In genomic region chr5:134456503-134456962, GRCm38 (mm10) we compare ENCODE assay signal across 8 mouse cellular contexts. TPM values are rescaled to one million over a fixed set of nuclear protein-coding genes. Genes with fewer than 3 reads are reported as not detected.
DNase-seq lines count a peak whose midpoint lies in the region; ATAC-seq and TF ChIP-seq lines count a peak whose summit lies in the region.

Gtf2ird1 (minus strand) TSS chr5:134456716.

- no peak for TF ChIP-seq CTCF in E14TG2a.4 (conservative IDR thresholded peaks at IDR 0.05; ENCODE audit: low read length)
- TF ChIP-seq CTCF in liver, embryonic 14.5 days (IDR thresholded peaks at IDR 0.05; ENCODE audit: low read depth), result no peak

- TF ChIP-seq EP300 in liver, embryonic 14.5 days (IDR thresholded peaks at IDR 0.05; ENCODE audit: low read depth), result no peak

- peak within 1 kb of the TSS; percentile 84 for H3K4me3 ChIP-seq in E14TG2a.4 (replicated peaks; ENCODE audit: low read length)
- H3K4me3 ChIP-seq in forebrain, embryonic 15.5 days, result peak within 1 kb of the TSS; percentile 73
- peak within 1 kb of the TSS; percentile 65 to 81 for H3K4me3 ChIP-seq in liver, embryonic 14.5 days (ENCODE audit: insufficient read depth in 1 of 2, low read depth in 2 of 2, low read length in 2 of 2)
- H3K4me3 ChIP-seq in neural tube, embryonic 12.5 days, result peak within 1 kb of the TSS; percentile 74

- H3K36me3 ChIP-seq in E14TG2a.4 (ENCODE audit: insufficient read depth, low read length), result peaks cover 21% of the 10 kb centered on the region
- 0 out of 2 replicates have a peak, but pooled peaks cover 6% of the 10 kb centered on the region for H3K36me3 ChIP-seq in forebrain, embryonic 15.5 days
- no peaks in the 10 kb centered on the region for H3K36me3 ChIP-seq in liver, embryonic 14.5 days (replicated peaks; ENCODE audit: control insufficient read depth, insufficient read depth, low read depth)
- peaks cover 9% of the 10 kb centered on the region; the same call in 1 of the 2 replicates for H3K36me3 ChIP-seq in neural tube, embryonic 12.5 days

- H3K9ac ChIP-seq in forebrain, embryonic 15.5 days (replicated peaks), result peak within 1 kb of the TSS; percentile 89
- H3K9ac ChIP-seq in liver, embryonic 14.5 days (replicated peaks), result peak within 1 kb of the TSS; percentile 78
- H3K9ac ChIP-seq in neural tube, embryonic 12.5 days, result peak within 1 kb of the TSS; percentile 93

- peak within 1 kb of the TSS; percentile 92 for H3K27ac ChIP-seq in forebrain, embryonic 15.5 days (replicated peaks)
- H3K27ac ChIP-seq in liver, embryonic 14.5 days, result no peak within 1 kb of the TSS
- peak within 1 kb of the TSS; percentile 75 for H3K27ac ChIP-seq in neural tube, embryonic 12.5 days

- WGBS in forebrain, embryonic 15.5 days, result under 1% methylated on average over 37 of the region's 44 CpGs
- WGBS in liver, embryonic 14.5 days (ENCODE audit: insufficient replicate concordance), result under 1% methylated on average over 44 of the region's 44 CpGs
- WGBS in neural tube, embryonic 12.5 days, result under 1% methylated on average over 44 of the region's 44 CpGs

- 0 out of 2 replicates have a peak, but pooled peaks cover 5% of the 10 kb centered on the region for H3K9me3 ChIP-seq in E14TG2a.4 (ENCODE audit: low read length)
- H3K9me3 ChIP-seq in forebrain, embryonic 15.5 days, result no peaks in the 10 kb centered on the region
- H3K9me3 ChIP-seq in liver, embryonic 14.5 days (ENCODE audit: control insufficient read depth, low read length), result no peaks in the 10 kb centered on the region
- H3K9me3 ChIP-seq in neural tube, embryonic 12.5 days, result no peaks in the 10 kb centered on the region

- H3K4me1 ChIP-seq in E14TG2a.4 (replicated peaks; ENCODE audit: low read depth, low read length), result peaks cover 58% of the 10 kb centered on the region
- peaks cover 26% of the 10 kb centered on the region for H3K4me1 ChIP-seq in forebrain, embryonic 15.5 days
- no peaks in the 10 kb centered on the region; a peak in 1 of 4 replicates for H3K4me1 ChIP-seq in liver, embryonic 14.5 days (replicated peaks; ENCODE audit: control insufficient read depth in 2 of 2, insufficient read depth in 2 of 2, low read length in 1 of 2)
- peaks cover 21% of the 10 kb centered on the region for H3K4me1 ChIP-seq in neural tube, embryonic 12.5 days

- H3K27me3 ChIP-seq in E14TG2a.4 (ENCODE audit: insufficient read depth, low read length), result 0 out of 2 replicates have a peak, but pooled peaks cover 2% of the 10 kb centered on the region
- H3K27me3 ChIP-seq in forebrain, embryonic 15.5 days, result no peaks in the 10 kb centered on the region
- no peaks in the 10 kb centered on the region for H3K27me3 ChIP-seq in liver, embryonic 14.5 days (ENCODE audit: control insufficient read depth, insufficient read depth, low read length)
- no peaks in the 10 kb centered on the region for H3K27me3 ChIP-seq in neural tube, embryonic 12.5 days (replicated peaks)

- intact Hi-C loops in heart, postnatal 10 days (cut with DNase I), result no loop called here

- peak; percentile 44 for DNase-seq in c-Kit-positive CD71-positive TER-119-positive erythroid progenitor cells, embryonic 14.5 days (ENCODE audit: low spot score)
- DNase-seq in heart, postnatal 10 days, result peak; percentile 79 to 82
- DNase-seq in kidney, postnatal 4 days, result peak; percentile 81 to 89
- peak; percentile 43 to 51 (median 47) for DNase-seq in liver, embryonic 14.5 days (ENCODE audit: low read depth in 3 of 3, low spot score in 3 of 3)
- peak; percentile 45 for DNase-seq in thymus, postnatal 0 days (ENCODE audit: low spot score)

- H3K4me2 ChIP-seq in forebrain, embryonic 15.5 days (replicated peaks), result peak within 1 kb of the TSS; percentile 85
- peak within 1 kb of the TSS; percentile 82 for H3K4me2 ChIP-seq in liver, embryonic 14.5 days (ENCODE audit: low read depth)
- H3K4me2 ChIP-seq in neural tube, embryonic 12.5 days (replicated peaks), result peak within 1 kb of the TSS; percentile 84

- ATAC-seq in forebrain, embryonic 15.5 days (replicated peaks), result peak; percentile 92
- ATAC-seq in liver, embryonic 14.5 days (ENCODE audit: insufficient read depth), result peak; percentile 84
- ATAC-seq in neural tube, embryonic 12.5 days (ENCODE audit: low FRiP score, low read depth), result peak; percentile 87

RNA-seq across cellular contexts. Expression of gene Gtf2ird1, which starts in this region (rescaled TPM):
- polyA plus RNA-seq in forebrain, embryonic 15.5 days (2015; fragmentation: Nextera tagmentation; extraction: Ambion mirVana), result 89.7 and 93.3 TPM in 2 replicates
- total RNA-seq in heart, postnatal 10 days (2021), result 10 to 100 TPM; 43.3 to 45.5 TPM
- 7.5 and 7.9 TPM in 2 replicates for polyA plus RNA-seq in liver, embryonic 14.5 days (2012; rRNA removed)
- polyA plus RNA-seq in liver, embryonic 14.5 days (2014; fragmentation: Nextera tagmentation; extraction: Ambion mirVana), result 8.4 and 9.7 TPM in 2 replicates
- 79.8 and 84.6 TPM in 2 replicates for polyA plus RNA-seq in neural tube, embryonic 12.5 days (2016; fragmentation: Nextera tagmentation; extraction: Ambion mirVana)
- polyA plus RNA-seq in thymus, postnatal 0 days (2015; fragmentation: Nextera tagmentation; extraction: Ambion mirVana), result 54.7 and 67.4 TPM in 2 replicates
